Mouse (Mus musculus) kidney, postnatal 0 days (tissue): ENCODE results near the gene Hoxc10. TPM values are rescaled to one million over a fixed set of nuclear protein-coding genes. Genes with fewer than 3 reads are reported as not detected.
A peak's percentile ranks its signal among the peaks of the same experiment; 100 is the strongest.

Experiments used
- ATAC-seq: fragments of 200-750 bp; cut with Nextera tagmentation; replicated peaks from 2 replicates; pipeline ENCODE4 v1.8.0; 2017; ENCODE audit warnings: low read depth, moderate number of reproducible peaks, moderate TSS enrichment, moderate library complexity; ENCODE audit not compliant: low FRiP score
- DNase-seq: peaks from one replicate; pipeline ENCODE4 v3.0.0-alpha.2; 2016; ENCODE audit warnings: low spot score
- H3K27ac ChIP-seq: fragments of 300-500 bp; sonication (generic); 2 replicates; pipeline ENCODE4 v1.5.1; 2014; ENCODE audit warnings: mild to moderate bottlenecking
- H3K27me3 ChIP-seq: fragments of 300-500 bp; sonication (generic); 2 replicates; pipeline ENCODE4 v1.6.1; 2014; ENCODE audit warnings: low read length, mixed read lengths; ENCODE audit not compliant: insufficient read depth
- H3K36me3 ChIP-seq: fragments of 300-500 bp; sonication (generic); 2 replicates; pipeline ENCODE4 v1.6.1; 2014; ENCODE audit warnings: low read length, mixed read lengths; ENCODE audit not compliant: insufficient read depth
- H3K4me1 ChIP-seq: fragments of 300-500 bp; sonication (generic); replicated peaks from 2 replicates; pipeline ENCODE4 v1.6.1; 2014; ENCODE audit warnings: antibody characterized with exemption, low read length, mixed read lengths; ENCODE audit not compliant: insufficient read depth
- H3K4me2 ChIP-seq: fragments of 300-500 bp; sonication (generic); 2 replicates; pipeline ENCODE4 v1.6.1; 2014; ENCODE audit warnings: mild to moderate bottlenecking, low read length, moderate library complexity, mixed read lengths
- H3K4me3 ChIP-seq: fragments of 300-500 bp; sonication (generic); replicated peaks from 2 replicates; pipeline ENCODE4 v1.5.1; 2014; ENCODE audit warnings: low read depth, low read length
- H3K9ac ChIP-seq: fragments of 300-500 bp; sonication (generic); 2 replicates; pipeline ENCODE4 v1.6.1; 2014; ENCODE audit warnings: low read depth, low read length
- H3K9me3 ChIP-seq: fragments of 300-500 bp; sonication (generic); replicated peaks from 2 replicates; pipeline ENCODE4 v1.6.1; 2016; ENCODE audit warnings: low read length, inconsistent platforms, mixed read lengths
- CTCF ChIP-seq: IDR thresholded peaks from 2 replicates; pipeline ENCODE4 v1.5.1; 2016; ENCODE audit warnings: antibody characterized with exemption, low read depth, mild to moderate bottlenecking, moderate library complexity
- WGBS: fragments of 180-500 bp; shearing (Covaris S2); extraction: QIAGEN DNeasy Blood & Tissue Kit; methylation state at CpG from one replicate; pipeline ENCODE4 v1.1.7; 2014; 5-methylcytosine and 5-hydroxymethylcytosine counted together
- polyA plus RNA-seq: library from polyadenylated mRNA; unstranded; fragments of >200 nt; fragmentation: Nextera tagmentation; extraction: Ambion mirVana; gene quantifications from 2 replicates; pipeline ENCODE4 v1.2.1, GENCODE M21; 2015

Gene Hoxc10
- polyA plus RNA-seq, 1 experiment from 2014 or later: 30.6 TPM

DNA sequence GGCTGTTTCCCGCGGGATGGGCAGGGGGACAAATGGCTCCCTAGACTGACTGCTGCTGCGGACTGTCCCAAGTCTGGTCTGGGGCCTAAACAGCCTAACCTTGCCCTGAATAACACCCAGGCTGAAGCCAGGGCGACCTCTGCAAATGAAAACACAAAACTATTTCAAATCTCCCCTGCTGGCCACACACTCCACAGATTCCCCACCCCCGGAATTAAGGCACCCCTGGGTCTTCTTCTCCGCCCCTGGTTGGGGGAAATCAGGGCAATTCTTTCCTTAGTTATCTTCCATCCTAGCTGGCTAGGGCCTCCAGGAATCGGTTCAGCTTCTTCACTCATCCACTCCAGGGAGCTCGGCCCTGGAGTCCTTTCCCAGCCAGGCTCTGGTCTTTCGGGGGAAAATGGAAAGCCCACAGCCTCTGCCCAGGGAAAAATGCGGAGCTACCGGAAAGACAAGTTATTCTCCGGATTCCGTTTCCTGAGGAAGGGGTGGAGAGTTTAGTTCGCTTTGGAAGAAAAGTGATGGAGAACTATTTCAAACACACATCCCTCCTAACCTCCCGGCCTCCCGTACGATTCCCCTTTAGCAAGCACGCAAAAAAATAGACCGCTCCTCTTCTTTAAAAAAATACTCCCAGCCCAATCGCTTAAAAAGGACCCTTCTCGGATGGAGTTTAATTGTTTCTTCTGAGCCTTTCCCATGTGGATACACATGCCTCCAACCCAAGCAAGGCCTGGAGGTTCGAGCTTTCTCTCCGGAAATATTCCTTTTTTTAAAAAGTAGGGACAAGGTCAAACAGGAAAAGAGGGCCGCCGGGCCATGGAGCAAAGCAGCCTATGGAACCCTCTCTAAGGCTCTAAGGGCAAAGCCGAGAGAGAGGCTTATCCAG is 1.3 kb upstream of the Hoxc10 start:
- ATAC-seq (no peak), DNase-seq (peak; percentile 68)
- Histone ChIP-seq H3K27me3 (no peaks in the 10 kb centered on the region), H3K9ac (peak overlapping the region; percentile 74), H3K27ac (peak overlapping the region; percentile 91), H3K4me2 (peak overlapping the region; percentile 90), H3K4me1 (peaks cover 21% of the 10 kb centered on the region), H3K4me3 (peak overlapping the region; percentile 51), H3K36me3 (no peaks in the 10 kb centered on the region), H3K9me3 (no peaks in the 10 kb centered on the region)
- no peak for TF ChIP-seq CTCF
- WGBS: 11% methylated on average over 26 of the region's 26 CpGs

GRCm38 (mm10) chr15:102965892-102966775 is 462 bp upstream of the Hoxc10 start:
- H3K9ac ChIP-seq: peak overlapping the region; percentile 80
- peak; percentile 98 for DNase-seq
- H3K36me3 ChIP-seq: no peaks in the 10 kb centered on the region
- WGBS: 2% methylated on average over 30 of the region's 30 CpGs
- H3K4me3 ChIP-seq: peak overlapping the region; percentile 51
- peak; percentile 94 for TF ChIP-seq CTCF
- peak; percentile 80 for ATAC-seq
- no peaks in the 10 kb centered on the region for H3K9me3 ChIP-seq
- peaks cover 20% of the 10 kb centered on the region for H3K4me1 ChIP-seq
- H3K27me3 ChIP-seq: no peaks in the 10 kb centered on the region
- peak overlapping the region; percentile 91 for H3K27ac ChIP-seq
- peak overlapping the region; percentile 90 for H3K4me2 ChIP-seq

- Histone ChIP-seq H3K27ac (peak within 1 kb of the TSS; percentile 91), H3K9me3 (no peaks in the 10 kb centered on the region), H3K9ac (peak within 1 kb of the TSS; percentile 80), H3K4me3 (peak within 1 kb of the TSS; percentile 51), H3K36me3 (no peaks in the 10 kb centered on the region), H3K4me2 (peak within 1 kb of the TSS; percentile 90), H3K4me1 (peaks cover 17% of the 10 kb centered on the region), H3K27me3 (no peaks in the 10 kb centered on the region)
- TF ChIP-seq CTCF: no peak
- DNase-seq (no peak), ATAC-seq (no peak)
- WGBS: 3% methylated on average over 12 of the region's 12 CpGs
Observed at GRCm38 (mm10) chr15:102967312-102967510, 615 bp downstream of the Hoxc10 start, which contains the start of gene Hoxc5. Hoxc5 (plus strand) TSS chr15:102967443.

DNA sequence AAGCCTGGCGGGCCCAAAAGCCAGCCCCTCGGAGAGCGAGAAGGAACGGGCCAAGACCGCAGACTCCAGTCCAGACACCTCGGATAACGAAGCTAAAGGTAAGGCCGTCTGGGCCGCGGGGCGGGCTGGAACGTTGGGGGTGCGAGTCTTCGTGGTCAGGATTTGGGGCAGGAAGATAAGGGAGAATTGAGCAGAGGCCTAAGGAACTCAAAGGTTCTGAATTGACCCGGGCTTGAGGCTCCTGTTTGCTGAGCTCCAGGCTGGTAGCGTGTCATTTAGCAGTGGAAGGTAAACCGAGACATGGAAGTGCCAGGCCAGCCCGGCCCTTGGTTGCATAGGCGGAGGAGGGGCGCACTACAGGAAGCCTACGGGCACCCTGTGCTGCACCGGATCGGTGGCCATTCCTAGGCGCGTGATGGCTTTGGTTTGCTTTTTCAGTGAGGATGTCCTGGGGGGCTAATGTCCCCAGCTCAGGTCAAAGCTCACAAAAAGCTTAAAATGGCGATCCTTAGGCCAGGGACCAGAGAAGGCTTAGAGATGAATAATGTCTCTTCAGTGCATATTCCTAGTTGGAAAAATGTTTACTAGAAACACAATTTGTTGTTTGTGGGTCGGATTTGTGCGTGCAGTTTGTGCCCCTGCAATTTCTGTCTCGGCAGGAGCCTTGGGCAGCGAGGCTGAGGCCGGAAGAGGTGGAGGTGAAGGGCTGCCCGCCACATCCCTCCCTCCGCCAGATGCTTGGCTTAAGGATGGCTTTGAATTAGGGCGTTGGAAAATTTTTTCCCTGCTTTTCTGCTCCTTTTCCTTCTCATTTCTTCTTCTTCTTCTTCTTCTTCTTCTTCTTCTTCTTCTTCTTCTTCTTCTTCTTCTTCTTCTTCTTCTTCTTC is 1.2 kb downstream of the Hoxc10 start:
- no peaks in the 10 kb centered on the region for H3K27me3 ChIP-seq
- ATAC-seq (no peak), DNase-seq (no peak)
- H3K27ac ChIP-seq: peak overlapping the region; percentile 88
- peak overlapping the region; percentile 90 for H3K4me2 ChIP-seq
- no peak for TF ChIP-seq CTCF
- H3K4me3 ChIP-seq: peak overlapping the region; percentile 51
- 8% methylated on average over 34 of the region's 34 CpGs for WGBS
- peaks cover 21% of the 10 kb centered on the region for H3K4me1 ChIP-seq
- H3K9ac ChIP-seq: peak overlapping the region; percentile 80
- H3K9me3 ChIP-seq: no peaks in the 10 kb centered on the region
- no peaks in the 10 kb centered on the region for H3K36me3 ChIP-seq

GRCm38 (mm10) chr15:102969296-102969695 is 2.7 kb downstream of the Hoxc10 start:
- peak overlapping the region; percentile 80; the same call in 1 of the 2 replicates for H3K9ac ChIP-seq
- DNase-seq (no peak), ATAC-seq (no peak)
- TF ChIP-seq CTCF: no peak
- peak overlapping the region; percentile 51 for H3K4me3 ChIP-seq
- H3K4me1 ChIP-seq: peaks cover 19% of the 10 kb centered on the region
- H3K27ac ChIP-seq: no peak overlapping the region; the same call in 1 of the 2 replicates
- no peaks in the 10 kb centered on the region for H3K27me3 ChIP-seq
- H3K36me3 ChIP-seq: no peaks in the 10 kb centered on the region
- WGBS: 32% methylated on average over 1 of the region's 1 CpGs
- no peaks in the 10 kb centered on the region for H3K9me3 ChIP-seq
- H3K4me2 ChIP-seq: peak overlapping the region; percentile 90

DNA sequence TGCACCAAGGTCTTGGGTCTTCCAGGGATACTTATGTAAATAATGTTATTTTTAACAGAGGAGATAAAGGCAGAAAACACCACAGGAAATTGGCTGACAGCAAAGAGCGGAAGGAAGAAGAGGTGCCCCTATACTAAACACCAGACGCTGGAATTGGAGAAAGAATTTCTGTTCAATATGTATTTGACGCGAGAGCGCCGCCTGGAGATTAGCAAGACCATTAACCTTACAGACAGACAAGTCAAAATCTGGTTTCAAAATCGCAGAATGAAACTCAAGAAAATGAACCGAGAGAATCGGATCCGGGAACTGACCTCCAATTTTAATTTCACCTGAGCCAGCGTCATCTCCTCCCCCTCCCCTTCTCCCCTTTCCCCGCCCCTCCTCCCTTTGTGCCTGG is 4.1 kb downstream of the Hoxc10 start:
- peak overlapping the region; percentile 58 for H3K27ac ChIP-seq
- ATAC-seq: no peak

More for the DNA sequence above, 4.1 kb downstream of the Hoxc10 start:
- no peaks in the 10 kb centered on the region for H3K36me3 ChIP-seq
- peak; percentile 86 for DNase-seq
- H3K4me1 ChIP-seq: peaks cover 16% of the 10 kb centered on the region
- no peaks in the 10 kb centered on the region for H3K27me3 ChIP-seq
- peak overlapping the region; percentile 41 for H3K9ac ChIP-seq
- H3K4me2 ChIP-seq: peak overlapping the region; percentile 90
- H3K9me3 ChIP-seq: no peaks in the 10 kb centered on the region
- WGBS: 2% methylated on average over 12 of the region's 12 CpGs
- peak overlapping the region; percentile 51 for H3K4me3 ChIP-seq
- TF ChIP-seq CTCF: peak; percentile 43; the same call in 1 of the 2 replicates
